23 mouse cellular contexts compared by ENCODE assay signal in the genomic region with DNA sequence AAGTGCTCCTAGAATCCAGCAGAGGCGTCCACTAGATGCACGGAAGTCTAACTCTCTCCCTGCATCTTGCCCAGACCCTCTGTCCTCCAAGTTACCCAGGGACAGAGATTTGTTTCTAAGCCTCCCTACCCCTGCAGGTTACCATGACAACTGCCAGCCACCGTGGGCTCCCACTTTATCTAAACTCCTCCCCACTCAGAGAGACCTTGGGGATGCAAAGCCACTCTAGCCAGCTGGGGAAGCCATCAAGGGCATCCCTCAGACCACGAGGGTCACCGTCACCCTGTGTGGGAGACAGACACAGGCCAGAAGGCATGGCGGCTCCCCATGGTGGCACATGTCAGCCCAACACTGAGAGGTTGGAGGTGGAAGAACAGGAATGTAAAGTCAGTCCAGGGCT. TPM values are rescaled to one million over a fixed set of nuclear protein-coding genes. Genes with fewer than 3 reads are reported as not detected.
DNase-seq lines count a peak whose midpoint lies in the region; ATAC-seq lines count a peak whose summit lies in the region.
"Had no signal": no experiment of that assay in that cellular context is flagged by ENCODE, and none has a peak within 500 bp of the region (broad histone marks: within the 10 kb centered on the region; RNA-seq: fewer than 3 reads in every experiment).

No protein-coding gene starts in this region.

- H3K27me3 ChIP-seq in kidney, embryonic 16.5 days (ENCODE audit: insufficient read depth, low read length), result 0 out of 2 replicates have a peak, but pooled peaks cover 4% of the 10 kb centered on the region
- H3K27me3 ChIP-seq: embryonic facial prominence, embryonic 15.5 days had no signal

- peak overlapping the region; percentile 61; the same call in 1 of the 2 replicates for H3K27ac ChIP-seq in kidney, embryonic 16.5 days (ENCODE audit: low read length)
- H3K27ac ChIP-seq: embryonic facial prominence, embryonic 12.5 days; embryonic facial prominence, embryonic 15.5 days; gastrocnemius, adult 2 months; hindbrain, embryonic 14.5 days; hindbrain, postnatal 0 days had no signal

- no peaks in the 10 kb centered on the region for H3K9me3 ChIP-seq in kidney, embryonic 16.5 days (ENCODE audit: low read length)
- H3K9me3 ChIP-seq: embryonic facial prominence, embryonic 12.5 days; embryonic facial prominence, embryonic 15.5 days had no signal

- 46% methylated on average over 6 of the region's 6 CpGs for WGBS in kidney, embryonic 16.5 days

- peak; percentile 49 to 53 for DNase-seq in adrenal gland, postnatal 36 days
- DNase-seq in adrenal gland, adult 8-10 months, result no peak
- no peak for DNase-seq in kidney, adult 18-20 months
- peak; percentile 68 for DNase-seq in ovary, postnatal 36 days (ENCODE audit: low spot score)
- DNase-seq in ovary, postnatal 14 days (ENCODE audit: low spot score), result no peak
- DNase-seq: adrenal gland, postnatal 25 days; cerebellum, adult 11 months; cerebellum, adult 2 months; cerebellum, adult 9-11 months; cerebellum, postnatal 25 days; forebrain, postnatal 0 days; gastrocnemius, adult 2 months; gastrocnemius, postnatal 14 days; heart, adult 11 months had no signal

- ATAC-seq in kidney, embryonic 16.5 days (ENCODE audit: low FRiP score, low TSS enrichment), result no peak
- ATAC-seq: CD4-positive, CD25-positive, alpha-beta regulatory T cell, adult 4 months; forebrain, embryonic 14.5 days; forebrain, postnatal 0 days; hindbrain, postnatal 0 days; inflammation-experienced regulatory T-cells, adult 6 months had no signal

- H3K36me3 ChIP-seq in kidney, embryonic 16.5 days (ENCODE audit: insufficient read depth, low read length), result peaks cover 16% of the 10 kb centered on the region

- no peak overlapping the region for H3K4me2 ChIP-seq in kidney, embryonic 16.5 days (replicated peaks; ENCODE audit: low read depth, low read length)
- H3K4me2 ChIP-seq: embryonic facial prominence, embryonic 12.5 days; embryonic facial prominence, embryonic 15.5 days; heart, embryonic 11.5 days; hindbrain, embryonic 14.5 days had no signal

- H3K4me3 ChIP-seq in kidney, embryonic 16.5 days (ENCODE audit: low read length), result no peak overlapping the region
- H3K4me3 ChIP-seq: embryonic facial prominence, embryonic 12.5 days; embryonic facial prominence, embryonic 15.5 days; gastrocnemius, adult 2 months had no signal

- H3K9ac ChIP-seq in kidney, embryonic 16.5 days (replicated peaks; ENCODE audit: low read length), result no peak overlapping the region
- H3K9ac ChIP-seq: embryonic facial prominence, embryonic 12.5 days; embryonic facial prominence, embryonic 15.5 days; forebrain, postnatal 0 days; hindbrain, embryonic 14.5 days had no signal

- H3K4me1 ChIP-seq in kidney, embryonic 16.5 days (ENCODE audit: insufficient read depth, low read length), result peaks cover 24% of the 10 kb centered on the region

RNA-seq across cellular contexts. Expression of a gene that starts 9.0 kb away (rescaled TPM):
- 10 to 100 TPM; 30.1 to 65.0 TPM for total RNA-seq in adrenal gland, postnatal 36 days (2021)
- total RNA-seq in adrenal gland, adult 8-10 months (2022), result 100 to 1,000 TPM in 2 of 4 experiments, 10 to 100 TPM in 2; 50.6 to 211 (median 117) TPM
- 41.0 and 52.0 TPM in 2 replicates for polyA plus RNA-seq in kidney, embryonic 16.5 days (2015; fragmentation: Nextera tagmentation; extraction: Ambion mirVana)

RNA-seq across cellular contexts. Expression of a gene that starts 17.5 kb away (rescaled TPM):
- total RNA-seq in adrenal gland, postnatal 36 days (2021), result 10 to 100 TPM; 19.2 to 38.3 TPM
- total RNA-seq in adrenal gland, adult 8-10 months (2022), result 100 to 1,000 TPM in 2 of 4 experiments, 10 to 100 TPM in 2; 32.2 to 138 (median 85.6) TPM
- polyA plus RNA-seq in kidney, embryonic 16.5 days (2015; fragmentation: Nextera tagmentation; extraction: Ambion mirVana), result 18.5 and 22.8 TPM in 2 replicates

RNA-seq across cellular contexts. Expression of a gene that starts 22.7 kb away (rescaled TPM):
- 1 to 10 TPM in 1 of 2 experiments, under 1 TPM in 1; 0.70 to 1.1 TPM for total RNA-seq in adrenal gland, postnatal 36 days (2021)
- total RNA-seq in adrenal gland, adult 8-10 months (2022), result 1 to 10 TPM; 1.2 to 1.7 (median 1.3) TPM
- 0.66 and 0.82 TPM in 2 replicates for polyA plus RNA-seq in kidney, embryonic 16.5 days (2015; fragmentation: Nextera tagmentation; extraction: Ambion mirVana)

RNA-seq across cellular contexts. Expression of a gene that starts 24.1 kb away (rescaled TPM):
- 1,000 to 10,000 TPM in 1 of 2 experiments, 100 to 1,000 TPM in 1; 897 to 1,114 TPM for total RNA-seq in adrenal gland, postnatal 36 days (2021)
- 1,000 to 10,000 TPM in 3 of 4 experiments, 100 to 1,000 TPM in 1; 989 to 1,424 (median 1,166) TPM for total RNA-seq in adrenal gland, adult 8-10 months (2022)
- 322 and 487 TPM in 2 replicates for polyA plus RNA-seq in kidney, embryonic 16.5 days (2015; fragmentation: Nextera tagmentation; extraction: Ambion mirVana)

RNA-seq across cellular contexts. Expression of a gene that starts 38.4 kb away (rescaled TPM):
- 10 to 100 TPM; 79.2 to 84.2 TPM for total RNA-seq in adrenal gland, postnatal 36 days (2021)
- 100 to 1,000 TPM in 2 of 4 experiments, 10 to 100 TPM in 2; 90.2 to 105 (median 98.1) TPM for total RNA-seq in adrenal gland, adult 8-10 months (2022)
- polyA plus RNA-seq in kidney, embryonic 16.5 days (2015; fragmentation: Nextera tagmentation; extraction: Ambion mirVana), result 92.3 and 92.7 TPM in 2 replicates

Comparison
In these comparisons a context has a peak if more than half of its experiments do, and no peak if none do; other contexts are left out.
1. DNase-seq: peak in adrenal gland, postnatal 36 days (2 of 2) and ovary, postnatal 36 days (single experiment); none in adrenal gland, adult 8-10 months (single experiment), kidney, adult 18-20 months (single experiment) and ovary, postnatal 14 days (single experiment).